Mouse (Mus musculus) left cerebral cortex, adult 2 months (tissue): Measurements from ENCODE around the gene Dip2c. TPM values are rescaled to one million over a fixed set of nuclear protein-coding genes. Genes with fewer than 3 reads are reported as not detected.

ENCODE experiments used
- DNase-seq, 2 experiments: peaks; one replicate each; pipeline ENCODE4 v3.0.0; 2021 to 2022; ENCODE audit warnings: low spot score in 2 of 2, mixed read lengths in 1 of 2; ENCODE audit errors: extremely low spot score in 1 of 2
- H3K27ac ChIP-seq: fragments of 200-600 bp; 2 replicates; pipeline ENCODE4 v1.8.1; 2022
- H3K4me3 ChIP-seq: fragments of 200-600 bp; 2 replicates; pipeline ENCODE4 v1.8.1; 2022
- CTCF ChIP-seq: fragments of 200-600 bp; IDR thresholded peaks from 2 replicates; pipeline ENCODE4 v1.8.1; 2022; ENCODE audit warnings: antibody characterized with exemption, mild to moderate bottlenecking, moderate library complexity
- intact Hi-C: fragments of 180-260 bp; cut with DNase I; formaldehyde crosslinking; loops from one replicate; pipeline ENCODE4 v1.15.1; 2025
- long read RNA-seq, 2 experiments: library from polyadenylated mRNA; stranded (forward); transcript quantifications; one replicate each; pipeline ENCODE4 v2.0.0; 2021; ENCODE audit warnings: borderline mapping rate in 2 of 2
- total RNA-seq, 2 experiments: library from RNA; stranded (reverse); gene quantifications; 2 replicates each; pipeline ENCODE4 v1.2.3; 2021

The Dip2c gene
- total RNA-seq = 10 to 100 TPM; 66.6 to 76.1 TPM
- long read RNA-seq, experiment 1, partial matches to known transcripts = 27 of 44 reads
- long read RNA-seq, experiment 1, other reads (novel, unspliced or antisense) = 17 of 44 reads
- long read RNA-seq, experiment 2, partial matches to known transcripts = 21 of 27 reads
- long read RNA-seq, experiment 2, other reads (novel, unspliced or antisense) = 6 of 27 reads

DNA sequence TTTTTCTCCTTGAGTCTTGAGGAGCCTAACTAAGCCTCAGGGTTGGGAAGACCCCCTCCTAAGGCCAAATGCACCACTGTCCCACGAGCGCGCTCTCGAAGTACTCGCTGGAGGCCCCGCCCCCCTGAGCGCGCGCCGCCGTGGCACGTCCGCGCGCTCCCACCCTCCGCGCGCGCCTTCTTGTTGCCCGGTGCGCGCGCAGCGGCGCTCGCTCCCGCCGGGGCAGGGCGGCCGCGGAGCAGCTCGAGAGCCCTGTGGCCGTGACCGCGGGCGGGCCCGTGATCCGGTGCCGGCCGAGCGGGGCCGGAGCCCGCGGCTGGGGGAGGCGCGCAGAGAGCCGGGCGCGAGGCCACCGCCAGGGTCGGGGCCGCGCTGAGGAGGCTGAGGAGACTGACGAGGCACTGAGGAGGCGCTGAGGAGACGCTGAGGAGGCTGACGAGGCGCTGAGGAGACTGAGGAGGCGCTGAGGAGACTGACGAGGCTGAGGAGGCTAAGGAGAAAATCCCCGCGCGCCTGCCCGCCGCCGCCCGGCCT lies at the start of gene Dip2c:
Dip2c (plus strand) TSS at position 207 of the 534 bp plus-strand sequence.
- DNase-seq = peak; percentile 85 to 86
- intact Hi-C loops = loop anchor here (2.0 to 5.0 kb wide), 4 partner anchors 38 to 191 kb away; no protein-coding TSS in a partner anchor

DNA sequence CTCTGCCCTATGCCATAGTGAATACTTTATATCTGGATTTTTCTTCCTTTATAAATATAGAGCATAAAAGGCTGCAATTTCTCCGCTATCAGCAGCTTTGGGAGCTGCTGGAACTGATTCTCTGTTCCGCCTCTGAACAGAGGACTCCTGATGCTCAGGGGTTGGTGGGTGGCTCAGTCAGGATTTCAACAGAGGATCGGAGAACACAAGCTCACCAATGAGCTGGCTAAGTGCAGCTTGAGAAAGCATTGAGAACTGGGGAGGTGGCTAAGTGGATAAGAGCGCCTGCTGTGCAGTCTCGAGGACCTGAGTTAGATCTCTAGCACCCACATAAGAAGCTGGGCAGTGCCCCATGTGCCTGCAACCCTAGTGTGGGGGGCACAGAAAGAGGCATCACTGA lies 49.2 kb upstream of the Dip2c start:
- no peak for DNase-seq
- Histone ChIP-seq H3K4me3 (no peak overlapping the region), H3K27ac (no peak overlapping the region)
- intact Hi-C loops = no loop called here
- no peak for TF ChIP-seq CTCF

More for the DNA sequence above, at the start of gene Dip2c:
- peak within 1 kb of the TSS; percentile 96 for H3K27ac ChIP-seq
- H3K4me3 ChIP-seq = peak within 1 kb of the TSS; percentile 95
- no peak; the same call in 1 of the 2 replicates for TF ChIP-seq CTCF

DNA sequence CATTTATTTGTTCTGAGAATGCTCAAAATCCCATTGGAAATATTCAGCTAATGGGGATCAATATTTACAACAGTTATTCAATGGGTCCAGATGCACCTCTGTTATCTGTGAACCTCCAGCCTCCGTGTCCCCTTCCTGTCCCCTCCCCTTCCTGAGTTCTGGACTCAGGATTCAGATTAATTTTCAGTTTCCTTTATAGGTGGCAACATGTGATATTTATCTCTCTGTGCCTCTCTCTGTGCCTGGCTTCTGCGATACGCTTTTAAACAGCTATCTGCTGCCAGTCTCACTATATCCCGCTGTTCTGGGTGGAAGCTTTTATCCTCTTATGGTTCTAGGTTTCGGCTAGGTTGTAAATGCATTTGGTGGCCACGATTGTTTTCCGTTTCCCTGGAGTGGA lies 38.8 kb upstream of the Dip2c start:
- no peak for TF ChIP-seq CTCF
- intact Hi-C loops = no loop called here

DNA sequence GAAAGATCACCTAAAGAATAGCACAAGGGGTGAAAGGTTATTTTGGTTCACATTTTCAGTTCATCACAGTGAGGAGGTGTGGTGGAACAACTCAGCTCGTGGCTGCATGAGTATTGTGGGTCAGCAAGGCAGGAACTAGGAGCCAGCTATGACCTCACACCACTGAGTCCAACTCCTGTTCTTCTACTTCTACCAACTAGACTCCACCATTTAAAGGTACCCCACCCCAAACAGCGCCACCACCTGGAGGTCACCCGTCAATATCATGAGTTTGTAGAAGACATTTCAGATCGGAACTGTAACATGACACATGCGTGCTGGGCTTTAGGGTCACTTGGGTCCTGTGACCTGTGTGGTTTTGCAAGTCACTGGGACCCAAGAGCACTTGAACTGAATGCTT lies 37.2 kb upstream of the Dip2c start:
- Histone ChIP-seq H3K4me3 (no peak overlapping the region), H3K27ac (no peak overlapping the region)
- intact Hi-C loops = loop anchor here (1.0 to 2.0 kb wide), 2 partner anchors 38 to 48 kb away; partner anchors contain the start of gene Dip2c
- TF ChIP-seq CTCF = no peak; the same call in 1 of the 2 replicates
- peak in 1 of 2 experiments; percentile 13 for DNase-seq

More for the DNA sequence above, 38.8 kb upstream of the Dip2c start:
- H3K27ac ChIP-seq = no peak overlapping the region
- no peak for DNase-seq
- no peak overlapping the region for H3K4me3 ChIP-seq

DNA sequence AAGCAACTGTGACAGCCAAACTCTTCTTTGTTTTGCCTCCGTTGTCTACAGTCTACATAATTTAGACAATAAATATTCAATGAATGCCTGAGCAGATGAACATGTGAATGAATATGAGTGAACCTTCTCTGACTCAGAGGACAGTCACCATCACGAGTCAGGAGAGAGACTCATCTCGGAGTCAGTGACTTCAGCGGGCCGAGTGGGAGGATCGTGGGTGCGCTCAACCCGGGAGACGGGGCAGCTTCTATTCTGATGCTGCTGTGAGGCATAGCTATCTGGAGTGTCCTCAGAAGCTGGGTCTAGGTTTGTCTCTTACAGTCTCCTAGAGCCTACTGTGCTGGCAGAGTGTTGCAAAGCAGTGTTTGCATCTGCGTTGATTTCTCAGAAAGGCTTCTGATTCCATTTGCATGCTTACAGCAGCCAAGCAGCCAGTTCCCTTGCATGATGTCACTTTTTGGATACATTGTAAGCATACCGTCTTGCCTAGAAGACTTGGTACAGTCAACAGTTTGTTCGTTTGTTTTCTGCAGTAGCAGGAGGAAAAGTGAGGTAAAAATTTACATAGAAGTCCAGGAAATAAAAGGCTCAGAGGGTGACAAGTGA lies 36.6 kb upstream of the Dip2c start:
- TF ChIP-seq CTCF = no peak
- intact Hi-C loops = loop anchor here (1.0 to 2.0 kb wide), 2 partner anchors 37 to 48 kb away; partner anchors contain the start of gene Dip2c
- DNase-seq = peak; percentile 80
- Histone ChIP-seq H3K27ac (no peak overlapping the region), H3K4me3 (no peak overlapping the region)

DNA sequence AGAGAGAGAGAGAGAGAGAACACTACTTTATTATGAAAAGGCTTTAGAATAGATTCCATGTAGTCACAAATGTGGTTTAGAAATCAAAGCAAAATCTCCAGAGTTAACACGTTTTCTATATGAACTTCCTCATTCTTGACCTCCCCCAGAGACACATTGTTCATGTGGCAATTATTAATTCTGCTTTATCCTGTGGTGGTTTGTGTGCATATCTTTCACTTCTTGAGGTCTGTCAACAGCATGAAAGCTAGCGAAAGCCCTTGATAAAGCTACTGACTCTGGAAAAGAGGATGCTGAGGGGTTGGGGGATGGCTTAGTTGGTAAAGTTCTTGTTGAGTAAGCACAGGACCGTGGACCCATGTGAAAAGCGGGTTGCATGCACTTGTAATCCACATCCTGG lies 14.6 kb upstream of the Dip2c start:
- no peak overlapping the region for H3K27ac ChIP-seq
- TF ChIP-seq CTCF = no peak
- DNase-seq = no peak
- intact Hi-C loops = no loop called here
- no peak overlapping the region for H3K4me3 ChIP-seq

DNA sequence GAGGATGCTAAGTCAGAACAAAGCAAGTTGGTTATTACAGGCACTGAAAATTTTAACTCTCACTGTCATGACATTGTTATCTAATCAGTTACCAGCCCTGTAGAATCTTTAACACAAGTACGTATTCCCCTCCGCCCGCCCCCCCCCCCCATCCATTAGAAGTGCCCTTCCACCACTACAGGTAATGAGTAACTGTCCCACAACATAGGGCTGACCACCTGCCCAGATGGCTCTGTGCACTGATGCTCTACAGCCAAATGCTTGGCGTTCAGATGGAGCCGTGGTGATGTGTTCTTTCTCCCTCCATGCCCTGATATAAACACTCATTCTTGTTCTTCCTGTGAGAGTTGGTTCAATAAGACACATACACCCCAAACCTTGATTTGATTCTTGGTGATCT lies 10.8 kb upstream of the Dip2c start:
- intact Hi-C loops = no loop called here
- TF ChIP-seq CTCF = no peak

DNA sequence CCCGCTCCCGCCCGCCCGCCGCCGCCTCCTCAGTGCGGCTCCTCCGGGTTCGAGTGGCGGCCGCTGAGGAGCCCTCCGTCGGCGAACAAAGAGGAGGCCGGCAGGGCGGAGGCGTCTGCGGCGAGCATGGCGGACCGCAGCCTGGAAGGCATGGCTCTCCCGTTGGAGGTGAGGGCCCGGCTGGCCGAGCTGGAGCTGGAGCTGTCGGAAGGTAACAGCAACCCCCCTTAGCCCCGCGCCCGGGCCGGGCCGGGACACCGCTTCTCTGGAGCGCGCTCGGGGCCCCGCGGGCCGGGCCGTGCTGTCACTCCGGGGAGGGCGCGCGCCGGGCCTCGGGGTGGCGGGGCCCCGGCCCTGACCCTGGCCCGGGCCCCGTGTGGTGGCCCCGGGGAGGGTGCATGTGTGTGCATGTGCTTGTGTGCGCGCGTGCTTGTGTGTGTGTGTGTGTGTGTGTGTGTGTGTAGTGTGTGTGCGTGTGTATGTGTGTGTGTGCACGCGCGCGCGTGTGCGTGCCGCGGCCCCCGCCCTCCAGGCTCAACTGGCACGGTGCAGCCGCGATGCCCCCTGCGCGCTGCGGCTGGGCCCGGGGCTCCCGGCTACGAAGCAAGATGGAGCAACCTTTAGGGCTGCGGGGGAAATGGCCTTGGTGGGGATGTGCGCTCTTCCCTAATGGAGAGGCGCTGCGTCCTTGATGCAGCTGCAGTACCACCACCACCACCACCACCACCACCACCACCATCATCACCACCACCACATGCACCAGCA lies 710 bp downstream of the Dip2c start:
- intact Hi-C loops = loop anchor here (2.0 to 5.0 kb wide), 4 partner anchors 38 to 190 kb away; no protein-coding TSS in a partner anchor
- TF ChIP-seq CTCF = no peak
- Histone ChIP-seq H3K27ac (peak overlapping the region; percentile 96), H3K4me3 (peak overlapping the region; percentile 95)
- peak in 1 of 2 experiments; percentile 54 for DNase-seq

More for the DNA sequence above, 10.8 kb upstream of the Dip2c start:
- Histone ChIP-seq H3K27ac (no peak overlapping the region), H3K4me3 (no peak overlapping the region)
- DNase-seq = no peak

DNA sequence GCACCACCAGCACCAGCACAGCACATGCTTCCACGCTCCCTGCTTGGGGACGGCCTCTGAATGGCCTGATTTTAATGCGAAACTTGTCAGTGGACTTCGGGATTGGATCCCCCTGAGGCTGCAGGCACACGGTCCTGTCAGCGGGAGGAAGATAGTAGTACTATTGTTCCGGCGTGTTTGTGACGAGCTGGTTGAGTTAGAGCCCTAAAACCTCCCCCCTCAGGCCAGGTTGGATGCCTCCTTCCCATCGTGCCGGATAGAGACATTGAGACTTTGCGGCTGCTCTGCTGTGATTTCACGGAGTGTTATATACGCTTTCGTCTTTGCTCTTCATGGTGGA lies 1.3 kb downstream of the Dip2c start:
- intact Hi-C loops = loop anchor here (2.0 to 5.0 kb wide), 4 partner anchors 39 to 190 kb away; no protein-coding TSS in a partner anchor
- TF ChIP-seq CTCF = no peak
- Histone ChIP-seq H3K4me3 (peak overlapping the region; percentile 95), H3K27ac (peak overlapping the region; percentile 40; the same call in 1 of the 2 replicates)
- DNase-seq = no peak

DNA sequence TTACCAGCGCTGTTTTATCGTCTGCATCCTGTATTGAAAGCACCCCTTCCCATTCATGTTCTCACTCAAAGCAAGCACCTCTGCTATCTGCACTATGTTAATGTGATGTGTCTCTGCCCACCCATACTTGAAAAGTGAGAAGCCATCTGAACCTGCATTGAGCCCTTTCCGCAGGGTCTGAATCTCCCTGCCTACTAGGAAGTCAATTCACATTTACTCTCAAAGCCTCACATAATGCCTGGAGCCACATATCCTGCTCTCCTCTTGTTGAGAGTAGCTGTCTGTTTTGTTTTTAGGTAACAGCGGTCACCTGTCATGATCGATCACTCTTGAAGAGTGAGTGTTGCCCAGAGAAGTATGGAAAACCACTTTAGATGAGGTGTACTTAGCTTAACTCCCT lies 2.3 kb downstream of the Dip2c start:
- no peak for TF ChIP-seq CTCF
- Histone ChIP-seq H3K4me3 (peak overlapping the region; percentile 95), H3K27ac (no peak overlapping the region)
- no peak for DNase-seq
- intact Hi-C loops = loop anchor here (5.0 kb wide), 2 partner anchors 169 to 189 kb away; no protein-coding TSS in a partner anchor

DNA sequence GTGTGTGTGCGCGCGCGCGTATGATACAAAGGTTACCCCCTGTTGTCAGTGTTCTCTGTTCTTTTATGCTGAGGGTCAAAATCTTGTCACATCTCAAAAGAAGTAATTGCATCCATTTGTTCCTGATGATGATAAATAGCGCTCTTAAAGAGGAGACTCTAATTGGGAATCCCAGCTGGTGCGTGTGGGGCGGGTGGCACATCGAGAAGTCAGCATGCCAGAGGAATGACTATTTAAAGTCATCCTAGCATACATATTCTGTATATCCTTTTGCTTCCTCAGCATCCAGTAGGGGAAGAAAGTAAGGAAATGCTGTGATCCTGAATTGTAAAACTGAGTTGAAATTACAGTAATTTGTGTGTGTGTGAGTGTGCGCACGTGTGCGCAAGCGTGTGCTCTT lies 6.7 kb downstream of the Dip2c start:
- H3K27ac ChIP-seq = no peak overlapping the region
- H3K4me3 ChIP-seq = no peak overlapping the region
- TF ChIP-seq CTCF = no peak; the same call in none of the 2 replicates
- intact Hi-C loops = no loop called here
- no peak for DNase-seq

DNA sequence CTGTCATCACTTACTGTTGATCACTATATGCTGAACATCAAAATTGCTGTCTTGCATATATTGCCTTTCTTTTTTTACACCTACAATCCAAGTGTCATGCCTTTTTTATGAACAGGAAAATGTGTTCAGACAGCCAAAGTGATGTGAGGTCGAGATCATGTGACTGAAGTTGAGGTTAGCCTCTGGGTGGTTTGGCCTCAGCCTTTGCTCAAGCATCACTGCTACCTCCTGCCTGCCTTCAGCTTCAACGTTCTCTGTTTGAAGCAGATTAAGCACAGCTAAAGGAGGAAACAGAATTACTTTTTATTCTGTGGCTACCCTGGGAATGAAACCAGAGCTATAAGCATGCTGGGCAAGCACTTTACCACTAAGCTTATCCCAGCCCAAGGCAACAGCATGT lies 13.6 kb downstream of the Dip2c start:
- intact Hi-C loops = no loop called here
- Histone ChIP-seq H3K27ac (no peak overlapping the region), H3K4me3 (no peak overlapping the region)
- DNase-seq = no peak
- no peak for TF ChIP-seq CTCF
